Mouse (Mus musculus) adrenal gland, adult 18-20 months (tissue): ENCODE measurements around the gene Fbxw4. TPM values are rescaled to one million over a fixed set of nuclear protein-coding genes. Genes with fewer than 3 reads are reported as not detected.
A peak's percentile ranks its signal among the peaks of the same experiment; 100 is the strongest.

Experiments used
- DNase-seq, 2 experiments: peaks; one replicate each; pipeline ENCODE4 v3.0.0; 2021 to 2022; ENCODE audit warnings: low spot score in 2 of 2
- total RNA-seq, 2 experiments: library from RNA; stranded (reverse); gene quantifications; 1 replicate in 1 of 2; 2 replicates in 1 of 2; pipeline ENCODE4 v1.2.3; 2021

Gene Fbxw4
- total RNA-seq, 2 experiments from 2014 or later: 30.9 to 47.7 TPM

GRCm38 (mm10) chr19:45544152-45544924 lies 115.8 kb downstream of the Fbxw4 start:
- peak in 1 of 2 experiments; percentile 42 for DNase-seq

GRCm38 (mm10) chr19:45542061-45542460 lies 118.1 kb downstream of the Fbxw4 start:
- no peak for DNase-seq

GRCm38 (mm10) chr19:45541409-45542041 lies 118.6 kb downstream of the Fbxw4 start:
- DNase-seq: peak; percentile 50

- DNase-seq: no peak
Observed at GRCm38 (mm10) chr19:45540657-45541408, 119.3 kb downstream of the Fbxw4 start.

- DNase-seq: peak; percentile 47 to 59
Observed at GRCm38 (mm10) chr19:45537505-45537904, 122.6 kb downstream of the Fbxw4 start.

- DNase-seq: no peak
Observed at GRCm38 (mm10) chr19:45535929-45536328, 124.2 kb downstream of the Fbxw4 start.

- no peak for DNase-seq
Observed at GRCm38 (mm10) chr19:45535214-45535735, 124.8 kb downstream of the Fbxw4 start.

- no peak for DNase-seq
Observed at GRCm38 (mm10) chr19:45533617-45534016, 126.5 kb downstream of the Fbxw4 start.

- DNase-seq: no peak
Observed at GRCm38 (mm10) chr19:45531554-45531953, 128.6 kb downstream of the Fbxw4 start.

- no peak for DNase-seq
Observed at GRCm38 (mm10) chr19:45530200-45530995, 129.7 kb downstream of the Fbxw4 start.

GRCm38 (mm10) chr19:45529294-45529693 lies 130.8 kb downstream of the Fbxw4 start:
- DNase-seq: no peak

Other genes with a start within 250 kb of the Fbxw4 start
- 10 to 100 TPM in 1 of 2 experiments, 1 to 10 TPM in 1; 9.4 to 11.0 TPM for gene Poll, start 99.8 kb downstream of the Fbxw4 start, total RNA-seq
- gene Gm17018, start 99.7 kb downstream of the Fbxw4 start, total RNA-seq: 10 to 100 TPM; 28.4 to 33.9 TPM
- gene Fgf8, start 82.6 kb upstream of the Fbxw4 start, total RNA-seq: not detected
- gene Npm3, start 89.3 kb upstream of the Fbxw4 start, total RNA-seq: 10 to 100 TPM; 28.5 to 30.7 TPM
- 10 to 100 TPM; 75.4 to 86.4 TPM for gene Mgea5, start 123.5 kb upstream of the Fbxw4 start, total RNA-seq
- gene Kcnip2, start 155.7 kb upstream of the Fbxw4 start, total RNA-seq: under 1 TPM in 1 of 2 experiments, not detected in 1; 0.13 TPM